Mouse (Mus musculus) stomach, embryonic 15.5 days (tissue): ENCODE measurements around the gene 9130230L23Rik. TPM values are rescaled to one million over a fixed set of nuclear protein-coding genes. Genes with fewer than 3 reads are reported as not detected.

Experiments used
- ATAC-seq: fragments of 200-750 bp; cut with Nextera tagmentation; 2 replicates; pipeline ENCODE4 v1.8.0; 2017; ENCODE audit warnings: low read depth, moderate number of reproducible peaks, moderate TSS enrichment; ENCODE audit not compliant: insufficient read depth, low FRiP score
- H3K27ac ChIP-seq: fragments of 300-500 bp; sonication (generic); 2 replicates; pipeline ENCODE4 v1.5.1; 2015; ENCODE audit warnings: mild to moderate bottlenecking, inconsistent platforms
- H3K27me3 ChIP-seq: fragments of 300-500 bp; sonication (generic); replicated peaks from 2 replicates; pipeline ENCODE4 v1.6.1; 2015; ENCODE audit warnings: inconsistent platforms
- H3K36me3 ChIP-seq: fragments of 300-500 bp; sonication (generic); 2 replicates; pipeline ENCODE4 v1.6.1; 2015; ENCODE audit warnings: inconsistent platforms
- H3K4me1 ChIP-seq: fragments of 300-500 bp; sonication (generic); 2 replicates; pipeline ENCODE4 v1.6.1; 2015; ENCODE audit warnings: inconsistent platforms
- H3K4me2 ChIP-seq: fragments of 300-500 bp; sonication (generic); 2 replicates; pipeline ENCODE4 v1.6.1; 2015; ENCODE audit warnings: mild to moderate bottlenecking, inconsistent platforms
- H3K4me3 ChIP-seq: fragments of 300-500 bp; sonication (generic); replicated peaks from 2 replicates; pipeline ENCODE4 v1.5.1; 2015; ENCODE audit warnings: inconsistent platforms
- H3K9ac ChIP-seq: fragments of 300-500 bp; sonication (generic); 2 replicates; pipeline ENCODE4 v1.6.1; 2015; ENCODE audit warnings: inconsistent platforms
- H3K9me3 ChIP-seq: fragments of 300-500 bp; sonication (generic); 2 replicates; pipeline ENCODE4 v1.6.1; 2016; ENCODE audit warnings: inconsistent platforms
- WGBS: fragments of 180-500 bp; shearing (Covaris S2); methylation state at CpG from one replicate; pipeline ENCODE4 v1.1.7; 2015; 5-methylcytosine and 5-hydroxymethylcytosine counted together
- polyA plus RNA-seq: library from polyadenylated mRNA; unstranded; fragments of >200 nt; fragmentation: Nextera tagmentation; extraction: Ambion mirVana; gene quantifications from 2 replicates; pipeline ENCODE4 v1.2.1, GENCODE M21; 2015

The 9130230L23Rik gene
- polyA plus RNA-seq, 1 experiment from 2014 or later = 3.2 TPM

DNA sequence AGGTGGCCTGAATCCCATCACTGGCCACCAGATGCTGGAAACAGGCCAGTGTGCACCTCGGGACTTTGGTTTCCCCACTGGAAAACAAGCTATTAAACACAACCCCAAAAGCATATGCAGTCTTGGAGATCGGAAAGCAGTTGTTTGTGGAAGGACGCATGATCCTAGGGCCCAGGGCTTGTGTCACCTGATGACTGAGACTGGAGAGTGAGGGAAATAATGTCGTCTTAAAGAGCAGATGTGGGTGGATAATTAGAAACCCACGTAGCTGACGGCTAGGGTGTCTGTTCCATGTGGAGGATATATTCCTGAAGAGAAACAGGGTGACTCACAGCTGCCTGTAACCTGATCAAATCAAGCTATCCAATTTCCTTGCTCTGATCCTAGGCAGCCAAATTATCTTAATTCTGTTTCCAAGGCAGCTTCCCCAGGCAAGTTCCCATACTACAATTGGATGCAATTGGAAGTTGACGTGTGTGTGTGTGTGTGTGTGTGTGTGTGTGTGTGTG lies 38.3 kb downstream of the 9130230L23Rik start:
- 62% methylated on average over 7 of the region's 7 CpGs for WGBS
- ATAC-seq = no peak
- H3K4me2 ChIP-seq = no peak overlapping the region
- H3K9ac ChIP-seq = no peak overlapping the region
- no peaks in the 10 kb centered on the region for H3K36me3 ChIP-seq
- no peak overlapping the region for H3K4me3 ChIP-seq
- H3K9me3 ChIP-seq = no peaks in the 10 kb centered on the region
- H3K27me3 ChIP-seq = no peaks in the 10 kb centered on the region
- H3K27ac ChIP-seq = no peak overlapping the region
- H3K4me1 ChIP-seq = no peaks in the 10 kb centered on the region

DNA sequence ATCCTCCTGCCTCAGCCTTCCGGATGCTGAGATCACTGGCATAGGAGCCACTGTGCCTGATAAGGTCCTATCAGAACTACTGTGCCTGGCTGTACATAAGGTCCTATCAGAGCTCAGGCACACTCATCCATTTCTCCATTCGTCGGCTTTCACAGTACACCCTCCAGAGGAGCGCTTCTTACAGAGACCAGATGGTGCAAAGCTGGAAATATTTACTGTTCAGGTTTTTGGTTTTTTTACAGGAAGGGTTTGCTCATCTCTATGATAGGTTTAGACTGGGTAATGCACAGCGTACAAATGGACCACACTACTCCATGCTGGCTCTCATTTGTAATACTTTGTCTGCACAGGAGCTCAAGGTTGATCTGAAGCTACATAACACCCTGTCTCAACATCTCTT lies 40.8 kb downstream of the 9130230L23Rik start:
- H3K4me2 ChIP-seq = no peak overlapping the region
- 83% methylated on average over 5 of the region's 5 CpGs for WGBS
- H3K36me3 ChIP-seq = no peaks in the 10 kb centered on the region
- no peak for ATAC-seq
- H3K27me3 ChIP-seq = no peaks in the 10 kb centered on the region
- H3K9ac ChIP-seq = no peak overlapping the region
- no peaks in the 10 kb centered on the region for H3K9me3 ChIP-seq
- H3K4me1 ChIP-seq = no peaks in the 10 kb centered on the region
- no peak overlapping the region for H3K27ac ChIP-seq
- H3K4me3 ChIP-seq = no peak overlapping the region

GRCm38 (mm10) chr5:65960597-65960950 lies 43.5 kb downstream of the 9130230L23Rik start:
- H3K27ac ChIP-seq = no peak overlapping the region
- no peak for ATAC-seq

GRCm38 (mm10) chr5:65959893-65960596 lies 44.0 kb downstream of the 9130230L23Rik start:
- Histone ChIP-seq H3K9me3 (no peaks in the 10 kb centered on the region), H3K9ac (no peak overlapping the region), H3K4me2 (no peak overlapping the region), H3K27ac (no peak overlapping the region), H3K36me3 (no peaks in the 10 kb centered on the region), H3K4me1 (no peaks in the 10 kb centered on the region), H3K27me3 (no peaks in the 10 kb centered on the region), H3K4me3 (no peak overlapping the region)
- WGBS = 72% methylated on average over 5 of the region's 5 CpGs
- ATAC-seq = no peak

More at GRCm38 (mm10) chr5:65960597-65960950, 43.5 kb downstream of the 9130230L23Rik start:
- Histone ChIP-seq H3K9me3 (no peaks in the 10 kb centered on the region), H3K27me3 (no peaks in the 10 kb centered on the region), H3K9ac (no peak overlapping the region), H3K36me3 (no peaks in the 10 kb centered on the region), H3K4me3 (no peak overlapping the region), H3K4me2 (no peak overlapping the region), H3K4me1 (no peaks in the 10 kb centered on the region)
- 86% methylated on average over 11 of the region's 11 CpGs for WGBS

GRCm38 (mm10) chr5:65958597-65958996 lies 45.5 kb downstream of the 9130230L23Rik start:
- H3K36me3 ChIP-seq = no peaks in the 10 kb centered on the region
- H3K27ac ChIP-seq = no peak overlapping the region
- no peak overlapping the region for H3K4me3 ChIP-seq
- H3K27me3 ChIP-seq = no peaks in the 10 kb centered on the region
- no peak overlapping the region for H3K4me2 ChIP-seq
- no peaks in the 10 kb centered on the region for H3K4me1 ChIP-seq
- no peak for ATAC-seq
- H3K9me3 ChIP-seq = no peaks in the 10 kb centered on the region
- H3K9ac ChIP-seq = no peak overlapping the region
- WGBS = 5% methylated on average over 4 of the region's 4 CpGs

- Histone ChIP-seq H3K9me3 (no peaks in the 10 kb centered on the region), H3K27me3 (no peaks in the 10 kb centered on the region), H3K36me3 (no peaks in the 10 kb centered on the region), H3K4me3 (peak overlapping the region; percentile 34), H3K27ac (no peak overlapping the region), H3K4me2 (peak overlapping the region; percentile 49), H3K4me1 (no peaks in the 10 kb centered on the region), H3K9ac (no peak overlapping the region)
- WGBS = 77% methylated on average over 9 of the region's 9 CpGs
- no peak for ATAC-seq
These were observed 47.7 kb downstream of the 9130230L23Rik start for GRCm38 (mm10) chr5:65956144-65957008.

DNA sequence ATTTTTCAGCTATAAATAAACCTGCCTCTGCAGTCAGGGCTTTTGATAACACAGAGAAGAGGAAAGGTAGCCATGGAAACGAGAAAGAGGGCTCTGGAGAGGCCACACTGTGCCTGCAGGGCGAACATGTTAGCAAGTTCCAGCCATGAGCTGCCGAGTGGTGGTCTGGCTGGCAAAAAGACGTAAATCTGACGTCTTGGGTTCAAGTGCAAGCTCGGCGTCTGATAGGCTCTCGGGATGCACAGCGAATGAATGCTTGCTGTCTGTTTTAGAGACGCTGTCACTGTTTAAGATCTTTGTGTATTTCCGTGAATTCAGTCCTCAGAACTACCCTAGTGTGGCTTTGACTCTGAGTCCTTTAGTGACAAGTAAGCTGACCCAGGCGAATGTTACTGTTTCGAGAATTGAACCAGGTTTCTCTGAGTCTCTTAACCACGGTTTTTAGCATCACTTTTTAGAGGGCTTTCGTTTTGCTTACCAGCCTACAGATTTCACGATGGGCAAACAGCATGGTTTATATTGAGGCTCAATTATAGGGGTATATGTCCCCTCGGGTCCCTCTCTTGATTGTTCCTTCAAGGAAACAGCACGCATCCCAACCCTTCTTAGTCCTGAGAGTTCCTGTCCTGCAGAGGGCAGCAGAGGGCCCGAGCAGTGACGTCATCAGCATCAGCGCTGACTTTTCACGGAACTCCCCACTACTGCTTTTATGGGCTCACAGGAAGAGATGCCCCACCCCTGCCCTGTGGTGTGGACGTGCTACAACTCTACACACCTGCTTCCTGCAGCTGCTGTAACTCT lies 48.5 kb downstream of the 9130230L23Rik start:
- peak overlapping the region; percentile 34 for H3K4me3 ChIP-seq
- no peaks in the 10 kb centered on the region for H3K4me1 ChIP-seq
- peak overlapping the region; percentile 49 for H3K4me2 ChIP-seq
- H3K36me3 ChIP-seq = no peaks in the 10 kb centered on the region
- no peaks in the 10 kb centered on the region for H3K9me3 ChIP-seq
- H3K27ac ChIP-seq = no peak overlapping the region
- no peak overlapping the region for H3K9ac ChIP-seq
- ATAC-seq = peak; percentile 64
- 37% methylated on average over 23 of the region's 23 CpGs for WGBS
- no peaks in the 10 kb centered on the region for H3K27me3 ChIP-seq

GRCm38 (mm10) chr5:65954130-65955080 lies 49.7 kb downstream of the 9130230L23Rik start:
- Histone ChIP-seq H3K4me1 (no peaks in the 10 kb centered on the region), H3K4me3 (no peak overlapping the region), H3K27me3 (no peaks in the 10 kb centered on the region), H3K36me3 (no peaks in the 10 kb centered on the region), H3K27ac (no peak overlapping the region), H3K4me2 (no peak overlapping the region), H3K9ac (no peak overlapping the region), H3K9me3 (no peaks in the 10 kb centered on the region)
- ATAC-seq = no peak
- 89% methylated on average over 15 of the region's 16 CpGs for WGBS

GRCm38 (mm10) chr5:65951513-65951909 lies 52.6 kb downstream of the 9130230L23Rik start:
- Histone ChIP-seq H3K4me2 (no peak overlapping the region), H3K27me3 (no peaks in the 10 kb centered on the region), H3K4me3 (no peak overlapping the region), H3K4me1 (no peaks in the 10 kb centered on the region), H3K9me3 (no peaks in the 10 kb centered on the region), H3K9ac (no peak overlapping the region), H3K27ac (no peak overlapping the region), H3K36me3 (no peaks in the 10 kb centered on the region)
- 65% methylated on average over 4 of the region's 4 CpGs for whole genome bisulfite sequencing
- ATAC-seq = no peak

DNA sequence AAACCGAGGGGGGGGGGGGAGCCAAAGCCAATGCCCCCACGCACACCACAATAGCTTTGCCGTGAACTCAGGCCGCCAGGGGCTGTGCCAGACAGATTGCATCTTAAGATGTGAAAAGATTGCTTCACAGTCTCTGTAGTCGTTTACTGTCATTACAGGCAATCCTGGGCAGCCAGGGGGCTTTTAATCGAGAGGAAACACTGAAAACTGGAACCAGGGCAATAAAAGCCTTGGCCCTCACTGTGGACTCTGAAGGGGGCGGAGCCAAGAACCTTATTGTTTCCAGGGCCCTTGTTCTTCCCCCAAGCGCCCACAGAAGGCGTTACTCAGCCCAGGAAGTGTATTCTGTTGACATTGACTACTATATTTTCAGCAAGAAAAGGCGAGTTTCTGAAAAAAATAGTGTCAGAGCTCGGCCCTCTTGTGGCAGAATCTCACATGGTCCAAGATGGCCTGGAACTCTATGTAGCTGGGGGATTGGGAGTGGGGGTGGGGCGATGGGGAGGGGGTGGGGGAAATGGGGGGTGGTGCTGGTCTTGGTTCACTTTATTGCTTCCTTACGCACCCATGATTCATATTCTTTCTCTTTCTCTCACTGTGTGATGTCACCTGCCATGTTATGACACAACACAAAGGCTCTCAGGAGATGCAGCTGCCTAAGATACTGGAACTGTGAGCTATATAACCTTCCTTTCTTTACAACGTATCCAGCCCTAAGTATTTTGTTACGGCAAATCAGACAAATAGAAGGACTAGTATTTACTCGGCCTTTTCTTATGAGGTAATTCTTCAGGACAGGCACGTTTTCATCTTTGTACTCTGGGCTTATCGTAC lies 53.2 kb downstream of the 9130230L23Rik start:
- ATAC-seq = no peak

More for the DNA sequence above, 53.2 kb downstream of the 9130230L23Rik start:
- no peaks in the 10 kb centered on the region for H3K9me3 ChIP-seq
- H3K4me3 ChIP-seq = no peak overlapping the region
- no peak overlapping the region for H3K4me2 ChIP-seq
- no peaks in the 10 kb centered on the region for H3K4me1 ChIP-seq
- no peaks in the 10 kb centered on the region for H3K36me3 ChIP-seq
- no peaks in the 10 kb centered on the region for H3K27me3 ChIP-seq
- H3K9ac ChIP-seq = no peak overlapping the region
- H3K27ac ChIP-seq = no peak overlapping the region
- 69% methylated on average over 18 of the region's 18 CpGs for WGBS
